Mouse (Mus musculus): ENCODE results near the gene Zc3h15. TPM values are rescaled to one million over a fixed set of nuclear protein-coding genes. Genes with fewer than 3 reads are reported as not detected.

Gene Zc3h15
- polyA plus RNA-seq, 1 experiment: 39.9 TPM

DNA sequence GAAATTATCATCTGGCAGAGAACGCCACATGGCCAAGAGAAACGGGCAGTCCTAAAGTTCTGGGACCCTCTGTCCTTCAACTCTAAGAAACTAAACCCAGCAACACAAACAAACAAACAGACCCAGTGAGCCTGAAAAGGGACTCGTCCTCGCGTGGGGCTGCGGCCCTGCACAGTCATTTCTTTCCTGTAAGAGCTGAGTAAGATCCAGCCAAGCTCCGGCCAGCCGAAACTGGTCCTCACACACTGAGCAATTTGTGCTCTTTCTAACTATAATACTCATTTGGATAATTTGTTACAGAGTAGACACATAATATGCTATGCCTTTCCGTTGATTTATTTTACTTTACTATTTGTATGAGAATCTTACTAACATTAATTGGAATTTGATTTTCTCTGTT, 17.4 kb upstream of the Zc3h15 start:
- TF ChIP-seq POLR2A (IDR thresholded peaks at IDR 0.05; ENCODE audit: control insufficient read depth, low read depth, low read length) (no peak), CTCF (IDR thresholded peaks at IDR 0.05; ENCODE audit: control insufficient read depth, insufficient read depth, insufficient replicate concordance, low read depth, low read length) (no peak)
- no peaks in the 10 kb centered on the region for H3K27me3 ChIP-seq (ENCODE audit: control insufficient read depth, insufficient read depth, low read length)
- H3K27ac ChIP-seq (ENCODE audit: control insufficient read depth, insufficient read depth, low read depth, low read length): no peak overlapping the region
- no peaks in the 10 kb centered on the region for H3K36me3 ChIP-seq (ENCODE audit: control insufficient read depth, insufficient read depth, low read length)
- H3K4me1 ChIP-seq (ENCODE audit: control insufficient read depth, insufficient read depth, low read length): peaks cover 2% of the 10 kb centered on the region; the same call in 1 of the 2 replicates
- no peak overlapping the region for H3K4me3 ChIP-seq (ENCODE audit: control insufficient read depth, low read depth, low read length)

DNA sequence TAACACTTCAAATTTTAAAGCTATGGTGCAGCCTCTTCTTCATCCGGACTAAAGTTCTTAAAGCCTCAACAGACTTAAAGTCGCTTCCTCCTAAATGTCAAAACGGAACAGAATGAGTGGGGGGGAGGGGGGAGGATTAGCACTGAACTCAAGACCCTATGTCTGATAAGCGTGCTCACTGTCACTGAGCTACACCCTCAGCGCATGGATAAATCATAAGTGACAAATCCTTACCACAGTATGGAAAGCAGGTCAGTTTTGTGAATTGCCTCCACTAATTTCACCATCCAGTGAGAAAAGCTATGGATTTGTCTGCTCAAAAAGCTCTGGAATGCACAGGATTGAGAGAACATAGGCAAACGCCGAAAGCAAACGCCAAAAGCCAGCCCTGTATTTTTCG, 16.7 kb upstream of the Zc3h15 start:
- Histone ChIP-seq H3K36me3 (ENCODE audit: control insufficient read depth, insufficient read depth, low read length) (no peaks in the 10 kb centered on the region), H3K4me1 (ENCODE audit: control insufficient read depth, insufficient read depth, low read length) (peaks cover 2% of the 10 kb centered on the region; the same call in 1 of the 2 replicates), H3K27ac (ENCODE audit: control insufficient read depth, insufficient read depth, low read depth, low read length) (no peak overlapping the region), H3K27me3 (ENCODE audit: control insufficient read depth, insufficient read depth, low read length) (no peaks in the 10 kb centered on the region), H3K4me3 (ENCODE audit: control insufficient read depth, low read depth, low read length) (no peak overlapping the region)
- TF ChIP-seq CTCF (IDR thresholded peaks at IDR 0.05; ENCODE audit: control insufficient read depth, insufficient read depth, insufficient replicate concordance, low read depth, low read length) (no peak), POLR2A (IDR thresholded peaks at IDR 0.05; ENCODE audit: control insufficient read depth, low read depth, low read length) (no peak)

DNA sequence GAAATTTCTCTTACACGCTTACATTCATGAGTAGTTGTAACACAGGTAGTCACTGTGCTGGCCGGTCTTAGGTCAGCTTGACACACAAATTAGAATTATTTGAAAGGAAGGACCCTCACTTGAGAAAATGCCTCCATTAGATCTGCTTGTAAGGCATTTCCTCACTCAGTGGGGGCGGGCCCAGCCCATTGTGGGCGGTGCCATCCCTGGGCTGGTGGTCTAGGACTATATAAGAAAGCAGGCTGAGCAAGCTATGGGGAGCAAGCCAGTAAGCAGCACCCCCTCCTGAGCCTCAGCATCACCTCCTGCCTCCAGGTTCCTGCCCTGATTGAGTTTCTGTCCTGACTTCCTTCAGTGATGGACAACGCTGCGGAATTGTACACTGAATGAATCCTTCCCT, 16.3 kb upstream of the Zc3h15 start:
- TF ChIP-seq CTCF (IDR thresholded peaks at IDR 0.05; ENCODE audit: control insufficient read depth, insufficient read depth, insufficient replicate concordance, low read depth, low read length): no peak
- TF ChIP-seq POLR2A (IDR thresholded peaks at IDR 0.05; ENCODE audit: control insufficient read depth, low read depth, low read length): no peak
- no peaks in the 10 kb centered on the region; the same call in 1 of the 2 replicates for H3K4me1 ChIP-seq (ENCODE audit: control insufficient read depth, insufficient read depth, low read length)
- H3K27ac ChIP-seq (ENCODE audit: control insufficient read depth, insufficient read depth, low read depth, low read length): no peak overlapping the region
- no peak overlapping the region for H3K4me3 ChIP-seq (ENCODE audit: control insufficient read depth, low read depth, low read length)
- H3K27me3 ChIP-seq (ENCODE audit: control insufficient read depth, insufficient read depth, low read length): no peaks in the 10 kb centered on the region
- no peaks in the 10 kb centered on the region for H3K36me3 ChIP-seq (ENCODE audit: control insufficient read depth, insufficient read depth, low read length)

DNA sequence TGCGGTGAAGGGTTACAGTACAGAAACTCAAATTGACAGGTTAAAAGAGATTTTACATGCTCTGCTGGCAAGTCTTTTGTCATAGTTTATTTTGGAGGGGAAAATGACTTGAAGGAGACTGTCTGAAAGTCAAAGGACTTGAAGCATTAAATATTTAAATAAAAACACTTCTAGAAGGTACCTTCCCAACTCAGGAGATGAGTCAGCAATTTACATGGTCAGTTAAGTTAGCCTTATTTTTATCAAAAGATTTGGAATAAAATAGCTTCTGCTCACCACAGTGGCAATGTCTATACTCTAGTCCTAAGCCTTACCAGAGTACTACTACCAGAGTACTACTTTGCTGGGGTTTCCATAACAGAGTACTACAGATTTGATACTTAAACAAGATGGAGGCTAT, 2.2 kb upstream of the Zc3h15 start:
- TF ChIP-seq POLR2A (IDR thresholded peaks at IDR 0.05; ENCODE audit: control insufficient read depth, low read depth, low read length) (no peak), CTCF (IDR thresholded peaks at IDR 0.05; ENCODE audit: control insufficient read depth, insufficient read depth, insufficient replicate concordance, low read depth, low read length) (no peak)
- Histone ChIP-seq H3K4me1 (ENCODE audit: control insufficient read depth, insufficient read depth, low read length) (no peaks in the 10 kb centered on the region; the same call in 1 of the 2 replicates), H3K4me3 (ENCODE audit: control insufficient read depth, low read depth, low read length) (no peak overlapping the region), H3K36me3 (ENCODE audit: control insufficient read depth, insufficient read depth, low read length) (no peaks in the 10 kb centered on the region), H3K27ac (ENCODE audit: control insufficient read depth, insufficient read depth, low read depth, low read length) (no peak overlapping the region), H3K27me3 (ENCODE audit: control insufficient read depth, insufficient read depth, low read length) (no peaks in the 10 kb centered on the region)

DNA sequence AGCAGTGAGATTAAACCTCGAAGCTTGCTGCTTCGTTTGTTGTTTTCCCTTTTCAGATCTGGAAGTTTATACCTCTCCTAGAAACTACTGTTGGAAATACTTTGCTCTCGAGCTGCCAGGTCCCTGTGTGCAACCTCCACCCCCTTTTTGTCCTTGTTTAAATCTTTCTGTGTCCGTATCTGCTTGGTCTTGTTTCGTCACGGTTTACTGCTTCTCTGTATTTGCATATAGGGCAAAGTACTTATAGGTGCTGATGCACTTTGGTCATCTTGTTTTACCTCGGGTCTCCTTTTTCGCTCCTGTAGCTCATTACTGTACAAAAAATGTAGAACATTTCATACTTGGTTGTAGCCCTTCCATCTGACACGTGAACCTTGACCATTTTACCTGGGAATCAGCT, 4.7 kb downstream of the Zc3h15 start:
- no peaks in the 10 kb centered on the region for H3K36me3 ChIP-seq (ENCODE audit: control insufficient read depth, insufficient read depth, low read length)
- TF ChIP-seq POLR2A (IDR thresholded peaks at IDR 0.05; ENCODE audit: control insufficient read depth, low read depth, low read length) (no peak), CTCF (IDR thresholded peaks at IDR 0.05; ENCODE audit: control insufficient read depth, insufficient read depth, insufficient replicate concordance, low read depth, low read length) (no peak)
- no peaks in the 10 kb centered on the region for H3K27me3 ChIP-seq (ENCODE audit: control insufficient read depth, insufficient read depth, low read length)
- H3K4me3 ChIP-seq (ENCODE audit: control insufficient read depth, low read depth, low read length): no peak overlapping the region
- no peaks in the 10 kb centered on the region; the same call in 1 of the 2 replicates for H3K4me1 ChIP-seq (ENCODE audit: control insufficient read depth, insufficient read depth, low read length)
- H3K27ac ChIP-seq (ENCODE audit: control insufficient read depth, insufficient read depth, low read depth, low read length): no peak overlapping the region

DNA sequence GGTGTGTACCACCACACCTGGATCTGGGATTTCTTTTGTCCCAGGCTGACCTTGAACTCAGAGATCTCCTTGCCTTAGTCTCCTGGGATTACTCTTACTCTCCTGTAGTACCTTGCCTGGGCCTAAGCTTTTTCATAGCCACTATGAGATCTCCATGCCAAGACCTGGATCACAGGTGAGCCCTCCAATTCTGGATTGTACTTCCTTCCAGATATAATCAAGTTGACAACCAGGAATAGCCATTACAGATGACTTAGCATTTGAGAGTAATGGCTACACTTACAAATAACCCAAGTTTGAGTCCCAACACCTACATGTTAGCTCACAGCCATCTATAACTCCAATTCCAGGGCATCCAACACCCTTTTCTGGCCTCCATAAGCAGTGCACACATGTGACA, 8.4 kb downstream of the Zc3h15 start:
- Histone ChIP-seq H3K27me3 (ENCODE audit: control insufficient read depth, insufficient read depth, low read length) (no peaks in the 10 kb centered on the region), H3K4me1 (ENCODE audit: control insufficient read depth, insufficient read depth, low read length) (no peaks in the 10 kb centered on the region; the same call in 1 of the 2 replicates), H3K4me3 (ENCODE audit: control insufficient read depth, low read depth, low read length) (no peak overlapping the region), H3K36me3 (ENCODE audit: control insufficient read depth, insufficient read depth, low read length) (no peaks in the 10 kb centered on the region; the same call in 1 of the 2 replicates), H3K27ac (ENCODE audit: control insufficient read depth, insufficient read depth, low read depth, low read length) (no peak overlapping the region)
- TF ChIP-seq CTCF (IDR thresholded peaks at IDR 0.05; ENCODE audit: control insufficient read depth, insufficient read depth, insufficient replicate concordance, low read depth, low read length) (no peak), POLR2A (IDR thresholded peaks at IDR 0.05; ENCODE audit: control insufficient read depth, low read depth, low read length) (no peak)

DNA sequence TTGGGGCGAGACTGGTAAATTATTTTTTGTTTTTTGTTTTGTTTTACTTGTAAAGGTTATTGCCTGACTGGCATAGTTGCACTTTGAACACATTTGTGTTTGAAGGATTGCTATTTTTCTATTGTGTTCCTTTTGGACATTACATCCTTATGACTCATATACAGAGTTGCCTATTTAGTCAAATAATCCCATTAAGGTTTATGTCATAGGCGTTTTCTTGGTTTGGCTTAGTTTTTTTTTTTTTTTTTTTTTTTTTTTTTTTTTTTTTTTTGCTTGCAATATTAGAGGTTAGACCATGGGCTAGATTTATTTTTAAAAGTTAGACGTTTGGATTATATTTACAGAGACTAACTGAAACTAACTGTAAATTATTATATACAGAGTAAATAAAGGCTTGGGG, 15.0 kb downstream of the Zc3h15 start:
- Histone ChIP-seq H3K36me3 (ENCODE audit: control insufficient read depth, insufficient read depth, low read length) (no peaks in the 10 kb centered on the region; the same call in 1 of the 2 replicates), H3K4me1 (ENCODE audit: control insufficient read depth, insufficient read depth, low read length) (no peaks in the 10 kb centered on the region; the same call in 1 of the 2 replicates), H3K27me3 (ENCODE audit: control insufficient read depth, insufficient read depth, low read length) (no peaks in the 10 kb centered on the region), H3K4me3 (ENCODE audit: control insufficient read depth, low read depth, low read length) (no peak overlapping the region), H3K27ac (ENCODE audit: control insufficient read depth, insufficient read depth, low read depth, low read length) (no peak overlapping the region)
- TF ChIP-seq CTCF (IDR thresholded peaks at IDR 0.05; ENCODE audit: control insufficient read depth, insufficient read depth, insufficient replicate concordance, low read depth, low read length) (no peak), POLR2A (IDR thresholded peaks at IDR 0.05; ENCODE audit: control insufficient read depth, low read depth, low read length) (no peak)

DNA sequence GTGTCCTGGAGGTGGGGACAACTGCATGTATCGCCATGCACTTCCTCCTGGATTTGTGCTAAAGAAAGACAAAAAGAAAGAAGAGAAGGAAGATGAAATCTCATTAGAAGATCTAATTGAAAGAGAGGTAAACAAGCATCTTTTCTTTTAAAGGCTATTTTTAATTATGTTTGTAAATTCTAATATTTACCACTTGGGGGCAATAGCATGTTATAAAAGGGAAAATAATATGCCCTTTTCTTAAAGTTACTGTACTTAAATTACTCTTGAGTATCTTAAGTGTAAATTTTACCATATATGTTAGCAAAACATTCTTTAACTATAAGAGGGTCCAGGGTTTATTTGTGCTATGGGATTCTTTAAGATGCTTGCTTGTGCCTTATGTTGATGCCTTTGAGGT, 15.9 kb downstream of the Zc3h15 start:
- H3K36me3 ChIP-seq (ENCODE audit: control insufficient read depth, insufficient read depth, low read length): no peaks in the 10 kb centered on the region; the same call in 1 of the 2 replicates
- H3K27me3 ChIP-seq (ENCODE audit: control insufficient read depth, insufficient read depth, low read length): no peaks in the 10 kb centered on the region
- H3K4me1 ChIP-seq (ENCODE audit: control insufficient read depth, insufficient read depth, low read length): no peaks in the 10 kb centered on the region
- no peak overlapping the region for H3K27ac ChIP-seq (ENCODE audit: control insufficient read depth, insufficient read depth, low read depth, low read length)
- no peak overlapping the region for H3K4me3 ChIP-seq (ENCODE audit: control insufficient read depth, low read depth, low read length)
- no peak for TF ChIP-seq CTCF (IDR thresholded peaks at IDR 0.05; ENCODE audit: control insufficient read depth, insufficient read depth, insufficient replicate concordance, low read depth, low read length)
- no peak for TF ChIP-seq POLR2A (IDR thresholded peaks at IDR 0.05; ENCODE audit: control insufficient read depth, low read depth, low read length)

Measured in testis, adult 2 months (tissue).